In the genomic region with DNA sequence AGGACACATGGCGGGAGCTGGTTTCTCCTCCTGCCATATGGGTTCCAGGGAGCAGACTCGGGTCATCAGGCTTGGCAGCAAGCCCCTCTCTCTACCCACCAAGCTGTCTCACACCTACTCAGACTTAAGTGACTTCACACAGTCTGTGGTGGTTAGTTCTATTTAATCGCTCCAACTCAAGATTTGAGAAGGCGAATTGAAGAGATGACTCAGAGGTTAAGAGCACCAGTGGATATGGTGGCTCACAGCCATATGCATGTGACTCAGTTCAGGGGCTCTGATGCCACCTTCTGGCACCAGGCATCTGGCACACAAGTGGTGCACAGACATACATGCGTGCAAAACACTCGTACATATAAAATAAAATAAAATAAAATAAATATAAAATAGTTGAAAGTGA, we compare ENCODE assay signal across 10 mouse cellular contexts. TPM values are rescaled to one million over a fixed set of nuclear protein-coding genes. Genes with fewer than 3 reads are reported as not detected.
DNase-seq lines count a peak whose midpoint lies in the region; ATAC-seq and TF ChIP-seq lines count a peak whose summit lies in the region.
"Had no signal": no experiment of that assay in that cellular context is flagged by ENCODE, and none has a peak within 500 bp of the region (broad histone marks: within the 10 kb centered on the region; RNA-seq: fewer than 3 reads in every experiment).

No protein-coding gene starts in this region.

- no peak overlapping the region for H3K4me2 ChIP-seq in hindbrain, embryonic 16.5 days (ENCODE audit: low read length)
- H3K4me2 ChIP-seq: embryonic facial prominence, embryonic 15.5 days had no signal

- intact Hi-C loops in left cerebral cortex, postnatal 25 days (cut with DNase I) = no loop called here
- intact Hi-C loops in left cerebral cortex, postnatal 10 days (cut with DNase I) = no loop called here

- CTCF ChIA-PET in Patski (lab: Charles Lee) = interaction anchor here (0.7 to 3.9 kb wide), 6 partner anchors 12 to 124 kb away, joined by 3 to 20 read pairs (median 3); no protein-coding TSS in a partner anchor

- no peak overlapping the region for H3K9ac ChIP-seq in hindbrain, embryonic 16.5 days (ENCODE audit: low read depth, low read length)
- H3K9ac ChIP-seq: embryonic facial prominence, embryonic 15.5 days had no signal

- peak; percentile 10 to 46 for DNase-seq in left cerebral cortex, postnatal 25 days (ENCODE audit: low spot score in 2 of 2)
- DNase-seq in left cerebral cortex, postnatal 10 days (ENCODE audit: extremely low spot score in 1 of 2, low spot score in 2 of 2) = no peak
- peak; percentile 79 for DNase-seq in Patski (ENCODE audit: low read depth, low spot score)
- DNase-seq in cerebellum, adult 9-10 months = peak; percentile 66
- DNase-seq in lung, postnatal 4 days = peak; percentile 40 to 51
- no peak for DNase-seq in kidney, postnatal 14 days
- DNase-seq: heart, postnatal 14 days; kidney, postnatal 4 days had no signal

- TF ChIP-seq CTCF in Patski (IDR thresholded peaks at IDR 0.05) = peak; percentile 89

- 87% methylated on average over 6 of the region's 6 CpGs for WGBS in hindbrain, embryonic 16.5 days

- no peaks in the 10 kb centered on the region for H3K27me3 ChIP-seq in Patski
- H3K27me3 ChIP-seq in hindbrain, embryonic 16.5 days (replicated peaks; ENCODE audit: control insufficient read depth, insufficient read depth, low read length) = no peaks in the 10 kb centered on the region
- H3K27me3 ChIP-seq: embryonic facial prominence, embryonic 15.5 days had no signal

- H3K9me3 ChIP-seq in hindbrain, embryonic 16.5 days (ENCODE audit: control insufficient read depth, low read length) = no peaks in the 10 kb centered on the region
- H3K9me3 ChIP-seq: embryonic facial prominence, embryonic 15.5 days had no signal

- POLR2A ChIA-PET in Patski (lab: Charles Lee) = interaction anchor here (0.9 to 1.0 kb wide), 2 partner anchors 12 to 44 kb away, joined by 3 to 5 read pairs; a partner anchor contains a TSS

- no peak overlapping the region for H3K27ac ChIP-seq in hindbrain, embryonic 16.5 days (ENCODE audit: low read depth, low read length)
- H3K27ac ChIP-seq: embryonic facial prominence, embryonic 15.5 days had no signal

- no peaks in the 10 kb centered on the region for H3K36me3 ChIP-seq in hindbrain, embryonic 16.5 days (ENCODE audit: control insufficient read depth, insufficient read depth, low read length)
- H3K36me3 ChIP-seq: embryonic facial prominence, embryonic 15.5 days had no signal

- ATAC-seq in Patski = peak; percentile 50
- no peak for ATAC-seq in hindbrain, embryonic 16.5 days

- no peaks in the 10 kb centered on the region for H3K4me1 ChIP-seq in hindbrain, embryonic 16.5 days (ENCODE audit: control insufficient read depth, insufficient read depth, low read depth, low read length)
- H3K4me1 ChIP-seq: embryonic facial prominence, embryonic 15.5 days had no signal

- in situ Hi-C loops in Patski (cut with MboI; ENCODE audit: low pct_unique_long_range_greater_than_20kb) = loop anchor here (5.0 kb wide), 2 partner anchors 42 to 68 kb away; a partner anchor contains a TSS

- no peak overlapping the region for H3K4me3 ChIP-seq in hindbrain, embryonic 16.5 days (ENCODE audit: low read length)
- H3K4me3 ChIP-seq: embryonic facial prominence, embryonic 15.5 days had no signal

RNA-seq across cellular contexts. Expression of a gene that starts 43.4 kb away (rescaled TPM):
- 10 to 100 TPM; 33.3 to 33.9 TPM for total RNA-seq in left cerebral cortex, postnatal 25 days (2021)
- 10 to 100 TPM; 25.8 to 29.4 TPM for total RNA-seq in left cerebral cortex, postnatal 10 days (2021)
- polyA plus RNA-seq in Patski (2021) = 53.2 TPM
- polyA plus RNA-seq in hindbrain, embryonic 16.5 days (2015; fragmentation: Nextera tagmentation; extraction: Ambion mirVana) = 5.8 and 6.6 TPM in 2 replicates

Comparison
In these comparisons a context has a peak if more than half of its experiments do, and no peak if none do; other contexts are left out.
1. DNase-seq: peak in left cerebral cortex, postnatal 25 days (2 of 2), Patski (single experiment), cerebellum, adult 9-10 months (single experiment) and lung, postnatal 4 days (2 of 2); none in left cerebral cortex, postnatal 10 days (0 of 2) and kidney, postnatal 14 days (single experiment).